8 mouse cellular contexts compared by ENCODE assay signal in the genomic region with DNA sequence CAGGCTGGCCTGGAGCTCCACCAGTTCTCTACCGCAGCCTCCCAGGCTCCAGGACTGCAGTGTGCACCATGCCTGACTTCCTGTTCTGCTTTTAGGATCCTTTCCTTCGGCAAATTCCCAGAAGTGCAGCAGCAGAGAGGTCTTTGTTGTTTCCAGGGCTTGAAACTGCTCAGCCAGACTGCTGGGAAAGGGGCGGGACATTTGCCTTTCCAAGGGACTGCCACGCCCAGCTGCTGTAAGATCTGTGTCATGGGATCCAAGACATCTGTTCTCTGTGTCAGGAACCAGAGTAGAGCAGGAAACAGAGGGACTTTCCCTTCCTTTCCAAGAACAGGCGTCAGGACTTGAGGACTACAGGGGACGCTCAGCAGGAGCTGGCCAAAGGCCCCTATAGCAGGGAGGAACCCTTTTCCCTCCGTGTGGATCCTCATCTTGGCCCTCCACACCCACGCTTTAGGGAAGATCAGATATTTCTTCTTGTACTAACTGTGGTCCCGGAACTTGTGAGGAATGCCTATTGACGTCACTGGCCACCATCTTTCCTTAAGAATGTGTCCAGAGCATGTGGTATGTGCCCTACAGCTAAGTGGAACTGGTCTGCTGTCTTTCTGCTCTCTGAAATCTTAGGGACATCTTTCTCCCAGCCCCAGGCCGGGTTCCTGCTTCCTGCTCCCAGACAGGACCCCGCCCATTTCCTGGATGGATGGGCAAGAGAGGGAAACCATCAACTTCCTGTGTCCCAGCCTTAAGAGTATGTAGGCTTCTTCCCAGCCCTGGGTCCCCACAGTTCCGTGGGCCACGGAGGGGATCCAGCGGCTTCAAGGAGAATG. TPM values are rescaled to one million over a fixed set of nuclear protein-coding genes. Genes with fewer than 3 reads are reported as not detected.
DNase-seq lines count a peak whose midpoint lies in the region; ATAC-seq lines count a peak whose summit lies in the region.

No protein-coding gene starts in this region.

- no peak overlapping the region for H3K4me2 ChIP-seq in forebrain, embryonic 14.5 days (ENCODE audit: low read length)
- H3K4me2 ChIP-seq in limb, embryonic 11.5 days (ENCODE audit: low read depth, severe bottlenecking), result peak overlapping the region; percentile 8; the same call in 1 of the 2 replicates
- 0 out of 2 replicates have a peak overlapping the region, but pooled peaks have one; percentile 7 for H3K4me2 ChIP-seq in midbrain, embryonic 12.5 days (replicated peaks)

- 0 out of 2 replicates have a peak overlapping the region, but pooled peaks have one; percentile 25 for H3K9ac ChIP-seq in forebrain, embryonic 14.5 days (ENCODE audit: low read length)
- H3K9ac ChIP-seq in limb, embryonic 11.5 days (ENCODE audit: low read length), result peak overlapping the region; percentile 31; the same call in 1 of the 2 replicates
- no peak overlapping the region; the same call in 1 of the 2 replicates for H3K9ac ChIP-seq in midbrain, embryonic 12.5 days (replicated peaks)

- peaks cover 16% of the 10 kb centered on the region for H3K4me1 ChIP-seq in forebrain, embryonic 14.5 days (ENCODE audit: control insufficient read depth, insufficient read depth, low read length)
- peaks cover 12% of the 10 kb centered on the region for H3K4me1 ChIP-seq in limb, embryonic 11.5 days (ENCODE audit: control insufficient read depth, insufficient read depth, low read length)
- H3K4me1 ChIP-seq in midbrain, embryonic 12.5 days, result peaks cover 23% of the 10 kb centered on the region

- H3K9me3 ChIP-seq in forebrain, embryonic 14.5 days (replicated peaks; ENCODE audit: control insufficient read depth, low read length), result no peaks in the 10 kb centered on the region
- no peaks in the 10 kb centered on the region for H3K9me3 ChIP-seq in limb, embryonic 11.5 days (ENCODE audit: control insufficient read depth, low read length)
- 0 out of 2 replicates have a peak, but pooled peaks cover 2% of the 10 kb centered on the region for H3K9me3 ChIP-seq in midbrain, embryonic 12.5 days

- H3K27ac ChIP-seq in forebrain, embryonic 14.5 days (ENCODE audit: low read depth, low read length), result peak overlapping the region; percentile 67; the same call in 1 of the 2 replicates
- H3K27ac ChIP-seq in limb, embryonic 11.5 days (replicated peaks; ENCODE audit: low read depth, low read length), result peak overlapping the region; percentile 90
- H3K27ac ChIP-seq in midbrain, embryonic 12.5 days (replicated peaks), result peak overlapping the region; percentile 79

- H3K4me3 ChIP-seq in forebrain, embryonic 14.5 days (ENCODE audit: low read depth, low read length), result no peak overlapping the region
- H3K4me3 ChIP-seq in limb, embryonic 11.5 days (ENCODE audit: low read depth, low read length), result no peak overlapping the region
- no peak overlapping the region for H3K4me3 ChIP-seq in midbrain, embryonic 12.5 days

- DNase-seq in 3134 (ENCODE audit: extremely low read depth, insufficient read length, low spot score), result peak; percentile 85
- DNase-seq in adrenal gland, adult 18-20 months (ENCODE audit: low spot score in 2 of 2), result peak; percentile 45 to 57
- DNase-seq in forebrain, embryonic 14.5 days (ENCODE audit: low spot score), result peak; percentile 84
- peak; percentile 80 to 84 for DNase-seq in heart, postnatal 36 days
- peak; percentile 83 for DNase-seq in limb, embryonic 11.5 days (ENCODE audit: low spot score)
- DNase-seq in urinary bladder, postnatal 10 days (ENCODE audit: low spot score), result peak; percentile 41
- no peak for DNase-seq in cerebellum, postnatal 36 days

- 45% methylated on average over 15 of the region's 15 CpGs for WGBS in forebrain, embryonic 14.5 days
- 28% methylated on average over 15 of the region's 15 CpGs for WGBS in limb, embryonic 11.5 days
- 38% methylated on average over 15 of the region's 15 CpGs for WGBS in midbrain, embryonic 12.5 days

- peak; percentile 86 for ATAC-seq in forebrain, embryonic 14.5 days
- peak; percentile 73 for ATAC-seq in limb, embryonic 11.5 days (ENCODE audit: insufficient number of reproducible peaks, low FRiP score, low TSS enrichment, low read depth)
- peak; percentile 80 for ATAC-seq in midbrain, embryonic 12.5 days (ENCODE audit: low FRiP score, low read depth)

- H3K27me3 ChIP-seq in forebrain, embryonic 14.5 days (replicated peaks; ENCODE audit: control insufficient read depth, insufficient read depth, low read length), result no peaks in the 10 kb centered on the region
- no peaks in the 10 kb centered on the region for H3K27me3 ChIP-seq in limb, embryonic 11.5 days (ENCODE audit: control insufficient read depth, insufficient read depth, low read length)
- no peaks in the 10 kb centered on the region for H3K27me3 ChIP-seq in midbrain, embryonic 12.5 days

- intact Hi-C loops in heart, postnatal 36 days (cut with DNase I), result no loop called here

- H3K36me3 ChIP-seq in forebrain, embryonic 14.5 days (ENCODE audit: control insufficient read depth, insufficient read depth, low read length), result no peaks in the 10 kb centered on the region
- no peaks in the 10 kb centered on the region for H3K36me3 ChIP-seq in limb, embryonic 11.5 days (ENCODE audit: control insufficient read depth, insufficient read depth, low read length)
- no peaks in the 10 kb centered on the region for H3K36me3 ChIP-seq in midbrain, embryonic 12.5 days

RNA-seq across cellular contexts. Expression of gene Snn, which starts 52.4 kb away (rescaled TPM):
- total RNA-seq in adrenal gland, adult 18-20 months (2021), result 10 to 100 TPM in 1 of 2 experiments, 1 to 10 TPM in 1; 9.3 to 14.0 TPM
- 170 and 171 TPM in 2 replicates for polyA plus RNA-seq in forebrain, embryonic 14.5 days (2014; fragmentation: Nextera tagmentation; extraction: Ambion mirVana)
- total RNA-seq in heart, postnatal 36 days (2021), result 10 to 100 TPM; 28.1 to 33.8 TPM
- 54.2 and 56.4 TPM in 2 replicates for polyA plus RNA-seq in limb, embryonic 11.5 days (2014; fragmentation: Nextera tagmentation; extraction: Ambion mirVana)
- 106 and 113 TPM in 2 replicates for polyA plus RNA-seq in midbrain, embryonic 12.5 days (2016; fragmentation: Nextera tagmentation; extraction: Ambion mirVana)

RNA-seq across cellular contexts. Expression of gene Litaf, which starts 57.6 kb away (rescaled TPM):
- total RNA-seq in adrenal gland, adult 18-20 months (2021), result 10 to 100 TPM; 48.5 to 56.4 TPM
- 41.4 and 44.5 TPM in 2 replicates for polyA plus RNA-seq in forebrain, embryonic 14.5 days (2014; fragmentation: Nextera tagmentation; extraction: Ambion mirVana)
- total RNA-seq in heart, postnatal 36 days (2021), result 10 to 100 TPM; 19.9 to 21.7 TPM
- 87.2 and 90.2 TPM in 2 replicates for polyA plus RNA-seq in limb, embryonic 11.5 days (2014; fragmentation: Nextera tagmentation; extraction: Ambion mirVana)
- 39.5 and 42.4 TPM in 2 replicates for polyA plus RNA-seq in midbrain, embryonic 12.5 days (2016; fragmentation: Nextera tagmentation; extraction: Ambion mirVana)

Comparison
In these comparisons a context has a peak if more than half of its experiments do, and no peak if none do; other contexts are left out.
1. DNase-seq: peak in 3134 (single experiment), adrenal gland, adult 18-20 months (2 of 2), forebrain, embryonic 14.5 days (single experiment), heart, postnatal 36 days (2 of 2), limb, embryonic 11.5 days (single experiment) and urinary bladder, postnatal 10 days (single experiment); none in cerebellum, postnatal 36 days (0 of 2).
2. Peak in every context shown above with its lines, with median percentiles within 50 percentile points of each other: ATAC-seq and H3K27ac ChIP-seq.